Mouse (Mus musculus) CH12.LX (cell line): ENCODE measurements around the gene Prkaa2. TPM values are rescaled to one million over a fixed set of nuclear protein-coding genes. Genes with fewer than 3 reads are reported as not detected.

Experiments
- DNase-seq: peaks from one replicate; pipeline ENCODE4 v3.0.0-alpha.2; 2013; ENCODE audit errors: extremely low read depth
- H3K27ac ChIP-seq: 2 replicates; pipeline ENCODE4 v1.5.1; 2012; ENCODE audit warnings: low read depth, mild to moderate bottlenecking, control low read depth, moderate library complexity; ENCODE audit not compliant: insufficient read depth
- H3K27me3 ChIP-seq: replicated peaks from 2 replicates; pipeline ENCODE3; 2012; ENCODE audit warnings: inconsistent platforms
- H3K36me3 ChIP-seq, 2 experiments: replicated peaks in 1 of 2; 2 replicates each; pipeline versions ENCODE3 to v1.6.1; 2012; ENCODE audit warnings: inconsistent platforms in 1 of 2, low read length in 1 of 2, mild to moderate bottlenecking in 1 of 2, mixed read lengths in 1 of 2, moderate library complexity in 1 of 2; ENCODE audit not compliant: control insufficient read depth in 1 of 2, insufficient read depth in 1 of 2
- H3K4me1 ChIP-seq, 2 experiments: 2 replicates each; pipeline ENCODE4 v1.6.1; 2012; ENCODE audit warnings: inconsistent platforms in 1 of 2, moderate library complexity in 1 of 2; ENCODE audit not compliant: insufficient read depth in 2 of 2, control insufficient read depth in 1 of 2
- H3K4me2 ChIP-seq: 2 replicates; pipeline ENCODE4 v1.6.1; 2012; ENCODE audit warnings: low read depth, mild to moderate bottlenecking, control low read depth; ENCODE audit not compliant: poor library complexity, insufficient read depth, severe bottlenecking
- H3K4me3 ChIP-seq, 3 experiments: fragments of 150-350 bp in 1 of 3; sonication (generic) in 1 of 3; replicated peaks in 1 of 3; 2 replicates each; pipeline versions ENCODE3 to v1.5.1; 2011 to 2012; ENCODE audit warnings: low read depth in 2 of 3, low read length in 2 of 3, mild to moderate bottlenecking in 2 of 3, moderate library complexity in 2 of 3, control low read depth in 1 of 3, improper control_type of control experiment in 1 of 3, inconsistent platforms in 1 of 3, mixed read lengths in 1 of 3; ENCODE audit not compliant: poor library complexity in 1 of 3
- H3K79me2 ChIP-seq: replicated peaks from 2 replicates; pipeline ENCODE4 v1.6.1; 2012; ENCODE audit warnings: mild to moderate bottlenecking, moderate library complexity; ENCODE audit not compliant: control insufficient read depth, poor library complexity, insufficient read depth, severe bottlenecking; ENCODE audit errors: extremely low read depth
- H3K9ac ChIP-seq: 2 replicates; pipeline ENCODE4 v1.6.1; 2012; ENCODE audit warnings: low read depth, mild to moderate bottlenecking, control low read depth, moderate library complexity; ENCODE audit not compliant: insufficient read depth
- H3K9me3 ChIP-seq: replicated peaks from 2 replicates; pipeline ENCODE3; 2012; ENCODE audit warnings: low read length, inconsistent platforms, mixed read lengths
- BHLHE40 ChIP-seq: IDR thresholded peaks from 2 replicates; pipeline ENCODE4 v1.6.1; 2011; ENCODE audit warnings: mild to moderate bottlenecking, low read depth, low read length, improper control_type of control experiment
- CHD2 ChIP-seq: IDR thresholded peaks from 2 replicates; pipeline ENCODE4 v1.6.1; 2011; ENCODE audit warnings: low read length, improper control_type of control experiment
- EP300 ChIP-seq: IDR thresholded peaks from 2 replicates; pipeline ENCODE4 v1.6.1; 2011; ENCODE audit warnings: low read length, improper control_type of control experiment
- ETS1 ChIP-seq: conservative IDR thresholded peaks from 2 replicates; pipeline ENCODE4 v1.6.1; 2012; ENCODE audit warnings: low read depth, mild to moderate bottlenecking, inconsistent platforms, low read length, improper control_type of control experiment, moderate library complexity
- GABPA ChIP-seq: IDR thresholded peaks from 2 replicates; pipeline ENCODE4 v1.6.1; 2012; ENCODE audit warnings: low read depth, low read length, improper control_type of control experiment, inconsistent platforms; ENCODE audit not compliant: insufficient replicate concordance
- IRF4 ChIP-seq: IDR thresholded peaks from 2 replicates; pipeline ENCODE4 v1.6.1; 2014; ENCODE audit warnings: low read depth, mild to moderate bottlenecking, inconsistent platforms, low read length, improper control_type of control experiment
- JUN ChIP-seq: IDR thresholded peaks from 2 replicates; pipeline ENCODE4 v1.6.1; 2011; ENCODE audit warnings: low read depth, mild to moderate bottlenecking, low read length, improper control_type of control experiment, moderate library complexity; ENCODE audit not compliant: insufficient read depth
- KAT2A ChIP-seq: IDR thresholded peaks from 2 replicates; pipeline ENCODE4 v1.6.1; 2012; ENCODE audit warnings: low read length, improper control_type of control experiment, inconsistent platforms; ENCODE audit not compliant: insufficient replicate concordance
- MAZ ChIP-seq: IDR thresholded peaks from 2 replicates; pipeline ENCODE4 v1.6.1; 2012; ENCODE audit warnings: low read depth, mild to moderate bottlenecking, inconsistent platforms, low read length, improper control_type of control experiment, moderate library complexity
- MXI1 ChIP-seq: IDR thresholded peaks from 2 replicates; pipeline ENCODE4 v1.6.1; 2011; ENCODE audit warnings: mild to moderate bottlenecking, low read depth, low read length, improper control_type of control experiment
- NRF1 ChIP-seq: IDR thresholded peaks from 2 replicates; pipeline ENCODE4 v1.6.1; 2014; ENCODE audit warnings: low read depth, mild to moderate bottlenecking, inconsistent platforms, low read length, improper control_type of control experiment, moderate library complexity
- RAD21 ChIP-seq: IDR thresholded peaks from 2 replicates; pipeline ENCODE4 v1.6.1; 2011; ENCODE audit warnings: low read depth, mild to moderate bottlenecking, low read length, improper control_type of control experiment, moderate library complexity
- SIN3A ChIP-seq: IDR thresholded peaks from 2 replicates; pipeline ENCODE4 v1.6.1; 2012; ENCODE audit warnings: low read length, improper control_type of control experiment, inconsistent platforms
- USF2 ChIP-seq: conservative IDR thresholded peaks from 2 replicates; pipeline ENCODE4 v1.6.1; 2011; ENCODE audit warnings: low read depth, low read length, improper control_type of control experiment
- ZKSCAN1 ChIP-seq: IDR thresholded peaks from 2 replicates; pipeline ENCODE4 v1.6.1; 2012; ENCODE audit warnings: low read depth, inconsistent platforms, low read length, improper control_type of control experiment, borderline replicate concordance
- ZMIZ1 ChIP-seq: IDR thresholded peaks from 2 replicates; pipeline ENCODE4 v1.6.1; 2012; ENCODE audit warnings: low read depth, mild to moderate bottlenecking, inconsistent platforms, low read length, improper control_type of control experiment
- dilution Hi-C: fragments of 300-500 bp; cut with MboI; formaldehyde crosslinking; loops from 2 replicates; pipeline ENCODE4 v1.14.3; 2020; ENCODE audit warnings: low sequenced_read_pairs; ENCODE audit not compliant: extremely low pct_unique_long_range_greater_than_20kb, extremely low pct_ligation_motif_present
- in situ Hi-C: fragments of 300-500 bp; cut with MboI; formaldehyde crosslinking; loops from 3 replicates; pipeline ENCODE4 v1.14.3; 2019; ENCODE audit warnings: low sequenced_read_pairs, low pct_ligation_motif_present, low pct_unique_long_range_greater_than_20kb, mixed read lengths
- polyA plus RNA-seq: library from polyadenylated mRNA; unstranded; fragments of >175 nt; gene quantifications from 2 replicates; pipeline ENCODE4 v1.2.1, GENCODE M21; 2012; ENCODE audit warnings: low read depth; ENCODE audit not compliant: insufficient read length
- total RNA-seq, 2 experiments: library from RNA; depleted of rRNA; stranded (reverse); fragments of 300-350 nt in 1 of 2; fragments of >200 nt in 1 of 2; gene quantifications; 2 replicates each; pipeline ENCODE4 v1.2.3; 2012 to 2014

The Prkaa2 gene
- total and polyA plus RNA-seq, 3 experiments = 0.23 to 0.68 (median 0.29) TPM

GRCm38 (mm10) chr4:105016006-105016613 lies 93.6 kb downstream of the Prkaa2 start:
- peak; percentile 51 for DNase-seq
- in situ Hi-C loops (no loop called here), dilution Hi-C loops (no loop called here)
- no peak overlapping the region for H3K4me3 ChIP-seq
- peak overlapping the region; percentile 29; the same call in 1 of the 2 replicates for H3K4me2 ChIP-seq
- no peak overlapping the region for H3K9ac ChIP-seq
- peaks cover 0 to 10% of the 10 kb centered on the region in 2 experiments; a peak in 2 of 4 replicates for H3K4me1 ChIP-seq
- no peaks in the 10 kb centered on the region for H3K36me3 ChIP-seq
- no peak overlapping the region for H3K27ac ChIP-seq
- peak; percentile 44 for TF ChIP-seq ETS1
- TF ChIP-seq EP300 = peak; percentile 56; the same call in 1 of the 2 replicates
- TF ChIP-seq NRF1 = no peak
- 0 out of 2 replicates have a peak, but pooled peaks have one; percentile 12 for TF ChIP-seq BHLHE40
- peak; percentile 79; the same call in 1 of the 2 replicates for TF ChIP-seq IRF4
- H3K27me3 ChIP-seq = no peaks in the 10 kb centered on the region
- no peaks in the 10 kb centered on the region for H3K9me3 ChIP-seq
- no peaks in the 10 kb centered on the region for H3K79me2 ChIP-seq

DNA sequence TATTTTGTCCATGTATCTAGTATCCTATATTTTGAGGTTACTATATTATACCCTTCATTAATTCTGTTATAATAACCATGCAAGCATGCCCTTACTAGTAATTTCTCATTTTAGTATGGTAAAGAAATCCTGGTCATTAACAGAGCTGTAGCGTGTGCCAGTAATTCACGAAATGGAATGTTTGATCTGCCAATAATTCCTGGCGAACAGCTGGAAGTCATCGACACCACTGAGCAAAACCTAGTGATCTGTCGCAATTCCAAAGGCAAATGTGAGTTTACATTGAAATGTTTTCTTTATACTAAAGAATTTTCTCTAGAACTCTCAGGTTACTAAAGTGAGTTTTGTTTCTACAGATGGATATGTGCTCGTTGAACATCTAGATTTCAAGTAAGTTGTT lies 94.2 kb downstream of the Prkaa2 start:
- in situ Hi-C loops = no loop called here
- TF ChIP-seq MAZ = no peak
- TF ChIP-seq SIN3A = no peak
- TF ChIP-seq MXI1 = no peak
- no peak for TF ChIP-seq KAT2A
- no peak for TF ChIP-seq RAD21
- TF ChIP-seq BHLHE40 = no peak
- no peak for TF ChIP-seq USF2
- no peaks in the 10 kb centered on the region for H3K27me3 ChIP-seq
- no peaks in the 10 kb centered on the region for H3K79me2 ChIP-seq
- H3K4me1 ChIP-seq = peaks cover 0 to 10% of the 10 kb centered on the region in 2 experiments; a peak in 2 of 4 replicates
- no peaks in the 10 kb centered on the region for H3K9me3 ChIP-seq
- no peaks in the 10 kb centered on the region for H3K36me3 ChIP-seq
- H3K4me2 ChIP-seq = no peak overlapping the region
- dilution Hi-C loops = no loop called here
- DNase-seq = no peak
- H3K9ac ChIP-seq = no peak overlapping the region
- H3K4me3 ChIP-seq = no peak overlapping the region
- no peak overlapping the region for H3K27ac ChIP-seq

GRCm38 (mm10) chr4:105013718-105014117 lies 96.0 kb downstream of the Prkaa2 start:
- dilution Hi-C loops = no loop called here
- TF ChIP-seq GABPA (no peak), CHD2 (no peak), ZMIZ1 (no peak), KAT2A (no peak), NRF1 (no peak), RAD21 (no peak), USF2 (no peak), JUN (no peak), ZKSCAN1 (no peak), MXI1 (no peak)

More at GRCm38 (mm10) chr4:105013718-105014117, 96.0 kb downstream of the Prkaa2 start:
- H3K27me3 ChIP-seq = no peaks in the 10 kb centered on the region
- in situ Hi-C loops = no loop called here
- H3K27ac ChIP-seq = no peak overlapping the region
- no peak overlapping the region for H3K4me2 ChIP-seq
- no peaks in the 10 kb centered on the region for H3K79me2 ChIP-seq
- peaks cover 2% of the 10 kb centered on the region for H3K9me3 ChIP-seq
- H3K4me3 ChIP-seq = no peak overlapping the region
- DNase-seq = no peak
- H3K9ac ChIP-seq = no peak overlapping the region
- peaks cover 0 to 10% of the 10 kb centered on the region in 2 experiments; a peak in 2 of 4 replicates for H3K4me1 ChIP-seq
- no peaks in the 10 kb centered on the region for H3K36me3 ChIP-seq
